Mouse (Mus musculus): Measurements from ENCODE around the gene Golgb1. TPM values are rescaled to one million over a fixed set of nuclear protein-coding genes. Genes with fewer than 3 reads are reported as not detected.

The Golgb1 gene
- polyA plus RNA-seq, 1 experiment from 2014 or later = 104 TPM

- Histone ChIP-seq H3K4me1 (ENCODE audit: control insufficient read depth, insufficient read depth, low read length) (no peaks in the 10 kb centered on the region), H3K27me3 (ENCODE audit: control insufficient read depth, insufficient read depth, low read length) (no peaks in the 10 kb centered on the region), H3K27ac (ENCODE audit: low read depth, low read length) (no peak overlapping the region), H3K36me3 (ENCODE audit: control insufficient read depth, insufficient read depth, low read length) (no peaks in the 10 kb centered on the region), H3K9ac (ENCODE audit: low read depth, low read length) (no peak overlapping the region), H3K4me2 (replicated peaks; ENCODE audit: low read depth, low read length) (no peak overlapping the region), H3K9me3 (ENCODE audit: control insufficient read depth, low read length) (no peaks in the 10 kb centered on the region), H3K4me3 (ENCODE audit: low read length) (no peak overlapping the region)
- 55% methylated on average over 12 of the region's 12 CpGs for WGBS
- ATAC-seq (ENCODE audit: low FRiP score, low TSS enrichment) = no peak
Measured at GRCm38 (mm10) chr16:36944895-36945424, 70.0 kb downstream of the Golgb1 start.

- Histone ChIP-seq H3K27me3 (ENCODE audit: control insufficient read depth, insufficient read depth, low read length) (no peaks in the 10 kb centered on the region), H3K9ac (ENCODE audit: low read depth, low read length) (no peak overlapping the region), H3K36me3 (ENCODE audit: control insufficient read depth, insufficient read depth, low read length) (no peaks in the 10 kb centered on the region), H3K9me3 (ENCODE audit: control insufficient read depth, low read length) (no peaks in the 10 kb centered on the region), H3K27ac (ENCODE audit: low read depth, low read length) (no peak overlapping the region), H3K4me3 (ENCODE audit: low read length) (no peak overlapping the region), H3K4me1 (ENCODE audit: control insufficient read depth, insufficient read depth, low read length) (no peaks in the 10 kb centered on the region), H3K4me2 (replicated peaks; ENCODE audit: low read depth, low read length) (no peak overlapping the region)
- ATAC-seq (ENCODE audit: low FRiP score, low TSS enrichment) = no peak
- 83% methylated on average over 8 of the region's 8 CpGs for WGBS
Measured at GRCm38 (mm10) chr16:36946459-36947159, 71.7 kb downstream of the Golgb1 start.

GRCm38 (mm10) chr16:36947646-36948197, 72.8 kb downstream of the Golgb1 start:
- no peaks in the 10 kb centered on the region for H3K4me1 ChIP-seq (ENCODE audit: control insufficient read depth, insufficient read depth, low read length)
- no peak overlapping the region for H3K4me2 ChIP-seq (replicated peaks; ENCODE audit: low read depth, low read length)
- no peaks in the 10 kb centered on the region for H3K27me3 ChIP-seq (ENCODE audit: control insufficient read depth, insufficient read depth, low read length)
- H3K4me3 ChIP-seq (ENCODE audit: low read length) = no peak overlapping the region
- no peaks in the 10 kb centered on the region for H3K36me3 ChIP-seq (ENCODE audit: control insufficient read depth, insufficient read depth, low read length)
- H3K9me3 ChIP-seq (ENCODE audit: control insufficient read depth, low read length) = no peaks in the 10 kb centered on the region
- H3K9ac ChIP-seq (ENCODE audit: low read depth, low read length) = no peak overlapping the region
- H3K27ac ChIP-seq (ENCODE audit: low read depth, low read length) = no peak overlapping the region
- WGBS = 82% methylated on average over 4 of the region's 4 CpGs
- ATAC-seq (ENCODE audit: low FRiP score, low TSS enrichment) = no peak

- 55% methylated on average over 8 of the region's 8 CpGs for WGBS
- Histone ChIP-seq H3K4me1 (ENCODE audit: control insufficient read depth, insufficient read depth, low read length) (no peaks in the 10 kb centered on the region), H3K36me3 (ENCODE audit: control insufficient read depth, insufficient read depth, low read length) (no peaks in the 10 kb centered on the region), H3K27ac (ENCODE audit: low read depth, low read length) (no peak overlapping the region), H3K9ac (ENCODE audit: low read depth, low read length) (no peak overlapping the region), H3K4me2 (replicated peaks; ENCODE audit: low read depth, low read length) (no peak overlapping the region), H3K4me3 (ENCODE audit: low read length) (no peak overlapping the region), H3K27me3 (ENCODE audit: control insufficient read depth, insufficient read depth, low read length) (no peaks in the 10 kb centered on the region), H3K9me3 (ENCODE audit: control insufficient read depth, low read length) (no peaks in the 10 kb centered on the region)
- no peak for ATAC-seq (ENCODE audit: low FRiP score, low TSS enrichment)
Measured at GRCm38 (mm10) chr16:36949614-36950336, 74.8 kb downstream of the Golgb1 start.

- ATAC-seq (ENCODE audit: low FRiP score, low TSS enrichment) = no peak
- Histone ChIP-seq H3K27ac (ENCODE audit: low read depth, low read length) (no peak overlapping the region), H3K9ac (ENCODE audit: low read depth, low read length) (no peak overlapping the region), H3K36me3 (ENCODE audit: control insufficient read depth, insufficient read depth, low read length) (no peaks in the 10 kb centered on the region), H3K9me3 (ENCODE audit: control insufficient read depth, low read length) (no peaks in the 10 kb centered on the region), H3K4me3 (ENCODE audit: low read length) (no peak overlapping the region), H3K4me1 (ENCODE audit: control insufficient read depth, insufficient read depth, low read length) (no peaks in the 10 kb centered on the region), H3K4me2 (replicated peaks; ENCODE audit: low read depth, low read length) (no peak overlapping the region), H3K27me3 (ENCODE audit: control insufficient read depth, insufficient read depth, low read length) (no peaks in the 10 kb centered on the region)
- 72% methylated on average over 4 of the region's 4 CpGs for WGBS
Measured at GRCm38 (mm10) chr16:36951029-36951428, 76.1 kb downstream of the Golgb1 start.

GRCm38 (mm10) chr16:36955106-36955505, 80.2 kb downstream of the Golgb1 start:
- Histone ChIP-seq H3K4me1 (ENCODE audit: control insufficient read depth, insufficient read depth, low read length) (no peaks in the 10 kb centered on the region), H3K9me3 (ENCODE audit: control insufficient read depth, low read length) (no peaks in the 10 kb centered on the region), H3K4me3 (ENCODE audit: low read length) (no peak overlapping the region), H3K4me2 (replicated peaks; ENCODE audit: low read depth, low read length) (no peak overlapping the region), H3K27ac (ENCODE audit: low read depth, low read length) (no peak overlapping the region), H3K27me3 (ENCODE audit: control insufficient read depth, insufficient read depth, low read length) (no peaks in the 10 kb centered on the region), H3K9ac (ENCODE audit: low read depth, low read length) (no peak overlapping the region), H3K36me3 (ENCODE audit: control insufficient read depth, insufficient read depth, low read length) (no peaks in the 10 kb centered on the region)
- no peak for ATAC-seq (ENCODE audit: low FRiP score, low TSS enrichment)
- WGBS = 82% methylated on average over 11 of the region's 11 CpGs

- 87% methylated on average over 4 of the region's 4 CpGs for WGBS
- no peak for ATAC-seq (ENCODE audit: low FRiP score, low TSS enrichment)
- Histone ChIP-seq H3K27me3 (ENCODE audit: control insufficient read depth, insufficient read depth, low read length) (no peaks in the 10 kb centered on the region), H3K27ac (ENCODE audit: low read depth, low read length) (no peak overlapping the region), H3K4me2 (replicated peaks; ENCODE audit: low read depth, low read length) (no peak overlapping the region), H3K4me1 (ENCODE audit: control insufficient read depth, insufficient read depth, low read length) (no peaks in the 10 kb centered on the region), H3K9ac (ENCODE audit: low read depth, low read length) (no peak overlapping the region), H3K36me3 (ENCODE audit: control insufficient read depth, insufficient read depth, low read length) (no peaks in the 10 kb centered on the region), H3K4me3 (ENCODE audit: low read length) (no peak overlapping the region), H3K9me3 (ENCODE audit: control insufficient read depth, low read length) (no peaks in the 10 kb centered on the region)
Measured at GRCm38 (mm10) chr16:36963415-36963814, 88.5 kb downstream of the Golgb1 start.

- ATAC-seq (ENCODE audit: low FRiP score, low TSS enrichment) = no peak
- WGBS = 94% methylated on average over 2 of the region's 2 CpGs
- H3K4me3 ChIP-seq (ENCODE audit: low read length) = no peak overlapping the region
- no peak overlapping the region for H3K9ac ChIP-seq (ENCODE audit: low read depth, low read length)
- no peaks in the 10 kb centered on the region for H3K4me1 ChIP-seq (ENCODE audit: control insufficient read depth, insufficient read depth, low read length)
- no peaks in the 10 kb centered on the region for H3K36me3 ChIP-seq (ENCODE audit: control insufficient read depth, insufficient read depth, low read length)
- 0 out of 2 replicates have a peak, but pooled peaks cover 3% of the 10 kb centered on the region for H3K9me3 ChIP-seq (ENCODE audit: control insufficient read depth, low read length)
- no peak overlapping the region for H3K27ac ChIP-seq (ENCODE audit: low read depth, low read length)
- no peaks in the 10 kb centered on the region for H3K27me3 ChIP-seq (ENCODE audit: control insufficient read depth, insufficient read depth, low read length)
- H3K4me2 ChIP-seq (replicated peaks; ENCODE audit: low read depth, low read length) = no peak overlapping the region
Measured at GRCm38 (mm10) chr16:36979127-36979526, 104.2 kb downstream of the Golgb1 start.

Data from kidney, embryonic 14.5 days (tissue).